Mouse (Mus musculus) embryonic facial prominence, embryonic 15.5 days (tissue): ENCODE data around the gene Zic4. TPM values are rescaled to one million over a fixed set of nuclear protein-coding genes. Genes with fewer than 3 reads are reported as not detected.
A peak's percentile ranks its signal among the peaks of the same experiment; 100 is the strongest.

Experiments
- ATAC-seq: fragments of 200-750 bp; cut with Nextera tagmentation; 2 replicates; pipeline ENCODE4 v1.8.0; 2017; ENCODE audit warnings: low read depth, moderate TSS enrichment; ENCODE audit not compliant: insufficient number of reproducible peaks, low FRiP score, low TSS enrichment
- H3K27ac ChIP-seq: fragments of 300-500 bp; sonication (generic); replicated peaks from 2 replicates; pipeline ENCODE4 v1.5.1; 2015; ENCODE audit warnings: mild to moderate bottlenecking, inconsistent platforms
- H3K27me3 ChIP-seq: fragments of 300-500 bp; sonication (generic); 2 replicates; pipeline ENCODE4 v1.6.1; 2015; ENCODE audit warnings: inconsistent platforms
- H3K36me3 ChIP-seq: fragments of 300-500 bp; sonication (generic); 2 replicates; pipeline ENCODE4 v1.6.1; 2015; ENCODE audit warnings: mild to moderate bottlenecking, inconsistent platforms
- H3K4me1 ChIP-seq: fragments of 300-500 bp; sonication (generic); 2 replicates; pipeline ENCODE4 v1.6.1; 2015; ENCODE audit warnings: inconsistent platforms
- H3K4me2 ChIP-seq: fragments of 300-500 bp; sonication (generic); replicated peaks from 2 replicates; pipeline ENCODE4 v1.6.1; 2015; ENCODE audit warnings: mild to moderate bottlenecking, inconsistent platforms
- H3K4me3 ChIP-seq: fragments of 300-500 bp; sonication (generic); replicated peaks from 2 replicates; pipeline ENCODE4 v1.5.1; 2015; ENCODE audit warnings: mild to moderate bottlenecking, inconsistent platforms
- H3K9ac ChIP-seq: fragments of 300-500 bp; sonication (generic); 2 replicates; pipeline ENCODE4 v1.6.1; 2015; ENCODE audit warnings: inconsistent platforms
- H3K9me3 ChIP-seq: fragments of 300-500 bp; sonication (generic); replicated peaks from 2 replicates; pipeline ENCODE4 v1.6.1; 2016; ENCODE audit warnings: inconsistent platforms
- WGBS: fragments of 180-500 bp; shearing (Covaris S2); methylation state at CpG from one replicate; pipeline ENCODE4 v1.1.7; 2015; 5-methylcytosine and 5-hydroxymethylcytosine counted together
- polyA plus RNA-seq: library from polyadenylated mRNA; unstranded; fragments of >200 nt; fragmentation: Nextera tagmentation; extraction: Ambion mirVana; gene quantifications from 2 replicates; pipeline ENCODE4 v1.2.1, GENCODE M21; 2015

Gene Zic4
- polyA plus RNA-seq, 1 experiment from 2014 or later = 1.5 TPM

DNA sequence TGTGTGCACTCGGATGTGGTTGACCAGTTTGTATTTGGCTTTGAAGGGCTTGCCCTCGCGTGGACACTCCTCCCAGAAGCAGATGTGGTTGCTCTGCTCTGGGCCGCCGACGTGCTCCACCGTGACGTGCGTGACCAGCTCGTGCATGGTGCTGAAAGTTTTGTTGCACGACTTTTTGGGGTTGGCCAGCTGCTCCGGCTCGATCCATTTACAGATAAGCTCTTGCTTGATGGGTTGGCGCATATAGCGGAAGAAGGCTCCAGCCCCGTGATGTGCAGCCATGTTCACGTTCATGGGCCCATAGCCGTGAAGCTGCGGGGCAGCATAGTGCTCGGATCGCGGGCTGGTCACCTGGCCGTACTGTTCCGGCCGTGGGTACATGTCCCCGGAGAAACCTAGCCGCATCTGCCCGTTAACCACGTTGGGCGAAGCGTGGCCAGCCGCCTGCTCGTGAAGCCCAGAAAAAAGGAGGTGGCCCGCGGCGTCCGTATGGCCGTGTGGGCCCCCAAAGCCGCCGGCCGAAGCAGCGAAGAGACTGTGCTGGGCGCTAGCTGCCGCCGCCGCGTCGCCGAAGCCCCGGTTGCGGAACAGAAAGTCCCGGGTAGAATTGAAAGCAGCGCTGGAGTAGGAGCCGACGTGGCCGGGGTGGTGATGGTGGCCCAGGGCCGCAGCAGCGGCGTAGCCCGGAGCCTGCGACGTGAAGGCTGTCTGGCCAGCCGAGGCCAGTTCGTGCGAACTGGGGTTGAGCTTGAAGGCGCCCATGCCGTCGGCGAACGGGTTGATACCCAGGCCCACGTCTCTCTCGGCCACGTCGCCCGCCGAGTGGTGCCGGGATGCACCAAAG lies 2.1 kb downstream of the Zic4 start:
- Histone ChIP-seq H3K36me3 (no peaks in the 10 kb centered on the region), H3K9ac (no peak overlapping the region), H3K4me1 (peaks cover 26% of the 10 kb centered on the region), H3K9me3 (no peaks in the 10 kb centered on the region), H3K4me3 (peak overlapping the region; percentile 39), H3K27me3 (peaks cover 86% of the 10 kb centered on the region), H3K27ac (no peak overlapping the region), H3K4me2 (peak overlapping the region; percentile 46)
- 1% methylated on average over 77 of the region's 77 CpGs for whole genome bisulfite sequencing
- no peak for ATAC-seq

DNA sequence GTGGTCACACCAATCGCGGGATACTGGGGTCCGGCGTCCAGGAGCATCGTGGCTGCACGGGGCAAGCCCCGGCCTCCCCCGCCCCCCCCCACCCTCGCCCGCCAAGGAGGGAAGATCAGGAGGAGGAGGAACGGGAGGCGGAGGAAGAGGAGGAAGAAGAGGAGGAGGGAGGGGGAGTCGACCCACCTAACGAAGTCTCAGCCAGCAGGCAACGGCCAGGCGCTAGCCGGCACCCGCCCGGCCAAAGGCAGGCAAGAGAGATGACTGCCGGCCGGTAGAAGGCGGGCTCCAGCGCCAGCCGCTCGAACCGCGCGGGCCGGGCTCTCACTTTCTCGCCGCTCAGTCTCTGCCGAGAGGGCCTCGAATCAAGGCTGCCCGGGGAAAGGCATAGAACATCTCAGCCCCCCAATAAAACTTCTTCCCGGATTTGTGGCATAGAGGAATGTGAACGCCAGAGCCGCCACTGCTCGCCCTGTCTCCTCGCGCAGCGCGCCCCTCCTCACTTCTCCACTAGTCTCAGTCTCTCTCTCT lies 2.8 kb downstream of the Zic4 start:
- WGBS = under 1% methylated on average over 33 of the region's 42 CpGs
- no peak for ATAC-seq
- Histone ChIP-seq H3K27ac (no peak overlapping the region), H3K4me1 (peaks cover 26% of the 10 kb centered on the region), H3K4me2 (peak overlapping the region; percentile 46), H3K36me3 (no peaks in the 10 kb centered on the region), H3K4me3 (peak overlapping the region; percentile 39), H3K9me3 (no peaks in the 10 kb centered on the region), H3K27me3 (peaks cover 88% of the 10 kb centered on the region), H3K9ac (no peak overlapping the region)

GRCm38 (mm10) chr9:91365664-91366063 lies 3.5 kb downstream of the Zic4 start, which contains the start of gene Zic1:
Gene Zic1 (minus strand): TSS chr9:91365810.
- under 1% methylated on average over 33 of the region's 33 CpGs for WGBS

DNA sequence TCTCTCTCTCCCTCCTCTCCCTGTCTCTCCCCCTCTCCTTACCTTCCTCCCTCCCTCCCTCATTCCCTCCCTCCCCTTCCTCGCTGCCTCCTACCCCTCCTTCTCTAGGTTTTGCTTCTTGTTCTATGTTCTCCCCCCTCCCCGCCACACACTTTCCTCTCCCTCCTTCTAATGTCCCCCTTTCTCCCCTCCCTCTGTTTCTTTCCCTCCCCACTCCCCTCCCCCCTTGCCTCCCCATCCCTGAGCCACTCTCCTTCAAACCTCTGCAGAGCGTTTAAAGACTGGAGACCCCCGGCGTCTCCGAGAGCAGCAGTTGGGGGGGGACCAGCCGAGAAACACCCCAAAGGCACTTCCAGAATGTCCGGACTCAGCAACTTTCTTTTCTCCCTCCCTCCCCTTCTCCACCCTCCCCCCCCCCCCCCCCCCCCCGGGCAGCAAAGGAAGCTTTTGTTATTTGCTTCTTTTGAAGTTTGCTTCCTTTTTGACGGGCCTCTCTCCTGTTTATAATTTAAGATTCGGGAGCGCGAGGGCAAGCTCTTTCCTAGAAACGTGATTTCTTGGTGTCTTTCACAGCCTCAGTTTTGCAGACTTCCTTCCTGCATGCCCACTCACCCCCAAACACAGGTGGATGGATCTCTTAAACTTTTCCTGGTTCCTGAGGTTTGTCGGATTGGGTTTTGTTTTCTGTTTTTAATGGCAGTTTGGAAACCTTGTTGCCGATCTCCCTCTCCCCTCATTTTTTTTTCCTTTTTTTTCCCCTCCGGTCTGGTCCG lies 4.2 kb downstream of the Zic4 start:
- WGBS = 1% methylated on average over 17 of the region's 18 CpGs
- H3K4me1 ChIP-seq = peaks cover 26% of the 10 kb centered on the region
- no peak overlapping the region for H3K4me2 ChIP-seq
- H3K27me3 ChIP-seq = peaks cover 90% of the 10 kb centered on the region
- H3K27ac ChIP-seq = no peak overlapping the region
- H3K36me3 ChIP-seq = no peaks in the 10 kb centered on the region
- no peak for ATAC-seq
- H3K9ac ChIP-seq = no peak overlapping the region
- H3K4me3 ChIP-seq = no peak overlapping the region
- no peaks in the 10 kb centered on the region for H3K9me3 ChIP-seq

More at GRCm38 (mm10) chr9:91365664-91366063, 3.5 kb downstream of the Zic4 start, which contains the start of gene Zic1:
- Histone ChIP-seq H3K27me3 (peaks cover 89% of the 10 kb centered on the region), H3K9ac (no peak within 1 kb of the TSS), H3K4me1 (peaks cover 26% of the 10 kb centered on the region), H3K9me3 (no peaks in the 10 kb centered on the region), H3K36me3 (no peaks in the 10 kb centered on the region), H3K27ac (no peak within 1 kb of the TSS), H3K4me3 (peak within 1 kb of the TSS; percentile 39), H3K4me2 (peak within 1 kb of the TSS; percentile 46)
- no peak for ATAC-seq

DNA sequence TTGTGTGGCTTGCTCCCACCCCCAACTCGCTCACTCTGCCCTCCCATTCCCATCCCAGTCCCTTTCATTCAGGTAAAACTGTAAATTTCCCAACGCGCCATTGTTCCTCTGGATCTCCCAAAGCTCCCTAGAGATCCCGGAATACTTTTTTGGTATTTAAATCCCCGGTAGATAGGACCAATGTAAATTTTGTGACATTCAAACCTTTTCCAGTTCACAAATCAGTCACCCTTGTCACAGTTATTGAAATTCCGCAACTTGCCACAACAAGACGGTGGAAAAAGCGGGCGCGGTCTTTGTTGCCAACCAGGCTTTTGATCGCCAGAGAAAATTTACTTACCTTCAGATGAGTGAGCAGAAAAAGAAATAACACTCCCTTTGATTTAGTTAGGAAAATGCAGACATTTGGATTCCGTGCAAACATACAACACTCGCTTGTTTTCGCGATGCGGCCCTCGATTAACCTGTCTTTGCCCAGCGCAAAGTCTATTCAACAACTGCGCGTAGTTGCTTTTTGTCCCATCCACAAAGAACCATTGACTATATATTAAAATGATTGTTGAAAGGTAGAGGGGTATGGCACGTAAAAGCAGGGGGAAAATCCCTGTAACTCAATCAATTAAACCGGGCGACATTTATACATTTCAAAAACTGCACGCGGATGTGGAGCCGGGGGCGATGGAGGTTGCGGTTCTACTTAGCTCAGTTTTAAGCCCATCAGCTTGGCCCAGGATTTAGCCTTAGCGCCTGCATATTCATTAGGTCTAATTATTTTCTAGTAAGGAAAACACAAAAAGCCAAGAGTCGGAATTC lies 5.0 kb downstream of the Zic4 start:
- Histone ChIP-seq H3K9ac (no peak overlapping the region), H3K27ac (no peak overlapping the region), H3K27me3 (peaks cover 91% of the 10 kb centered on the region), H3K9me3 (no peaks in the 10 kb centered on the region), H3K4me2 (no peak overlapping the region), H3K4me1 (peaks cover 18% of the 10 kb centered on the region), H3K36me3 (no peaks in the 10 kb centered on the region), H3K4me3 (no peak overlapping the region)
- no peak for ATAC-seq
- 3% methylated on average over 30 of the region's 30 CpGs for WGBS

DNA sequence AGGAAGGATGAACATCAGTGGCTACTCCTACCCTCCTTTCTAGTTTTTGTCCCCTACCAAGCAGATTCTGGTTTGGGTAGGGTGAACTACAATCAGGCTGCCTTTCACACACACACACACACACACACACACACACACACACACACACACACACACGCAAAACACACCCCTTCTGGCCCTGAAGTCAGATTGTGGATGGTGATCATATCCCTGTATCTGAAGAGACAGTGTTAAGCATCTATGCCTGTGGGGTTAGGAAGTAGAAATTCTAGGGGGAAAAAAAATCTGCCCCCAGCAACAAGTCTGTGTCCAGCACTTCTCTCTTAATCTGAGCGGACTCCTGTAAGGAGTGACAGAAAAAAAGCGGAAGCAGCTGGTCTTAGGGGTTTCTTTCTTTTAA lies 5.9 kb downstream of the Zic4 start:
- no peak overlapping the region for H3K9ac ChIP-seq
- H3K27ac ChIP-seq = no peak overlapping the region
- no peak for ATAC-seq
- H3K4me3 ChIP-seq = no peak overlapping the region
- H3K36me3 ChIP-seq = no peaks in the 10 kb centered on the region
- peaks cover 15% of the 10 kb centered on the region for H3K4me1 ChIP-seq
- H3K27me3 ChIP-seq = peaks cover 93% of the 10 kb centered on the region
- no peak overlapping the region for H3K4me2 ChIP-seq
- 4% methylated on average over 3 of the region's 3 CpGs for WGBS
- no peaks in the 10 kb centered on the region for H3K9me3 ChIP-seq

GRCm38 (mm10) chr9:91368946-91369292 lies 6.7 kb downstream of the Zic4 start:
- no peak overlapping the region for H3K4me3 ChIP-seq
- H3K4me1 ChIP-seq = peaks cover 15% of the 10 kb centered on the region
- H3K36me3 ChIP-seq = no peaks in the 10 kb centered on the region
- no peaks in the 10 kb centered on the region for H3K9me3 ChIP-seq
- ATAC-seq = no peak
- H3K27me3 ChIP-seq = peaks cover 89% of the 10 kb centered on the region
- 6% methylated on average over 13 of the region's 13 CpGs for WGBS
- no peak overlapping the region for H3K9ac ChIP-seq
- H3K27ac ChIP-seq = no peak overlapping the region
- no peak overlapping the region for H3K4me2 ChIP-seq

- H3K9ac ChIP-seq = no peak overlapping the region
- ATAC-seq = no peak
- H3K9me3 ChIP-seq = no peaks in the 10 kb centered on the region
- no peaks in the 10 kb centered on the region for H3K36me3 ChIP-seq
- H3K27ac ChIP-seq = no peak overlapping the region
- no peak overlapping the region for H3K4me3 ChIP-seq
- peaks cover 12% of the 10 kb centered on the region for H3K4me1 ChIP-seq
- WGBS = 6% methylated on average over 26 of the region's 26 CpGs
- H3K27me3 ChIP-seq = peaks cover 89% of the 10 kb centered on the region
- H3K4me2 ChIP-seq = no peak overlapping the region
Measured at GRCm38 (mm10) chr9:91369293-91369991, 7.2 kb downstream of the Zic4 start.

GRCm38 (mm10) chr9:91370191-91370708 lies 8.0 kb downstream of the Zic4 start:
- Histone ChIP-seq H3K27ac (no peak overlapping the region), H3K4me2 (no peak overlapping the region), H3K9me3 (no peaks in the 10 kb centered on the region), H3K27me3 (peaks cover 89% of the 10 kb centered on the region), H3K4me3 (no peak overlapping the region), H3K36me3 (no peaks in the 10 kb centered on the region), H3K4me1 (peaks cover 4% of the 10 kb centered on the region; the same call in 1 of the 2 replicates), H3K9ac (no peak overlapping the region)
- 15% methylated on average over 6 of the region's 6 CpGs for WGBS
- no peak for ATAC-seq

DNA sequence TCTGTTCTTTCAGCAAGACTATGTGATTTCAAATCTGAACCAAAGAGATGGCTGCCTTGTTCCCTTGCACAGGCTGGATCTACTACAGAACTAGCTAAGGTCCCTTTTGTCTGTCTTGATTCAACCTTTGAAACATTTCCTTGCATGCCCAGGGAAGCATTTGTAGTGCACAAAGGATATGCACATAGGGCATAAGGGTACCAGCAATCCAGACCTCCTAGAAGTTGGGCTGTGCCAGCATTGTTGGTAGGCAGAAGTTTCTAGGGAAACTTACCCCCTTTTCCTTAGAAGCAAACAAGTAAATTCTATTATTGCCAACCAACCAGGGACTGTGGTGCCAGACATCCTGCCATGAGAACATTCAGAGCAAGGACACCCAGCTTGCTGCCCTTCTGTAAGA lies 8.8 kb downstream of the Zic4 start:
- H3K9me3 ChIP-seq = no peaks in the 10 kb centered on the region
- H3K4me2 ChIP-seq = no peak overlapping the region
- no peak overlapping the region for H3K4me3 ChIP-seq
- H3K27ac ChIP-seq = no peak overlapping the region
- no peaks in the 10 kb centered on the region for H3K36me3 ChIP-seq
- H3K9ac ChIP-seq = no peak overlapping the region
- H3K4me1 ChIP-seq = no peaks in the 10 kb centered on the region
- no peak for ATAC-seq
- peaks cover 92% of the 10 kb centered on the region for H3K27me3 ChIP-seq
